Mouse (Mus musculus) lung, postnatal 4 days (tissue): Measurements from ENCODE around the gene Mmd.
"Not testable (repeated sequence)": the region's sequence is repeated elsewhere in the genome, so short reads cannot be mapped to it uniquely, and the experiment has no call there.

ENCODE experiments used
- DNase-seq, 2 experiments: peaks; one replicate each; pipeline ENCODE4 v3.0.0; 2021

Mmd gene

GRCm38 (mm10) chr11:90250189-90250588, 933 bp downstream of the Mmd start:
- no peak for DNase-seq

DNA sequence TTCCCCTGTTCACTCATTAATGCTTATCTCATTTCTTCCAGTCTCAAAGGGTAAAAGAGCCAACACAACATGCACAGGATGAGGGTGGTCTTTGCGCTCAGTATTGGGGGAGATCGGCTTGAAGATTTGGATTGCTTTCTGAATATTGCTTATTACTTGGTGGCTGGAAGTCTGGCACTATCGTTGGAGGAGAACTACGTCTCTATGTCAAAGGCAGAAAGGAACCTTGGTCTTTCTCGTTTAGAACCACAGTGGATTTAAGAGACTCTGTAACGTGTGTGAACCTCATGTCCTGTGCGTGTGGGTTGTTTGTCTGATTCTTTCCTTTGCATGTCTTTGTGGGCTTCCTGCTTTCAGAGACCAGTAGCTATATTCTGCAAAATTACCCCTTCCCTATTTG, 1.5 kb downstream of the Mmd start:
- no peak for DNase-seq

GRCm38 (mm10) chr11:90251923-90252322, 2.7 kb downstream of the Mmd start:
- no peak for DNase-seq

- DNase-seq = peak in 1 of 2 experiments; percentile 12
These were observed 3.1 kb downstream of the Mmd start for GRCm38 (mm10) chr11:90252366-90252765.

GRCm38 (mm10) chr11:90254536-90254935, 5.3 kb downstream of the Mmd start:
- DNase-seq = no peak

- no peak for DNase-seq
These were observed 6.4 kb downstream of the Mmd start for GRCm38 (mm10) chr11:90255687-90256086.

DNA sequence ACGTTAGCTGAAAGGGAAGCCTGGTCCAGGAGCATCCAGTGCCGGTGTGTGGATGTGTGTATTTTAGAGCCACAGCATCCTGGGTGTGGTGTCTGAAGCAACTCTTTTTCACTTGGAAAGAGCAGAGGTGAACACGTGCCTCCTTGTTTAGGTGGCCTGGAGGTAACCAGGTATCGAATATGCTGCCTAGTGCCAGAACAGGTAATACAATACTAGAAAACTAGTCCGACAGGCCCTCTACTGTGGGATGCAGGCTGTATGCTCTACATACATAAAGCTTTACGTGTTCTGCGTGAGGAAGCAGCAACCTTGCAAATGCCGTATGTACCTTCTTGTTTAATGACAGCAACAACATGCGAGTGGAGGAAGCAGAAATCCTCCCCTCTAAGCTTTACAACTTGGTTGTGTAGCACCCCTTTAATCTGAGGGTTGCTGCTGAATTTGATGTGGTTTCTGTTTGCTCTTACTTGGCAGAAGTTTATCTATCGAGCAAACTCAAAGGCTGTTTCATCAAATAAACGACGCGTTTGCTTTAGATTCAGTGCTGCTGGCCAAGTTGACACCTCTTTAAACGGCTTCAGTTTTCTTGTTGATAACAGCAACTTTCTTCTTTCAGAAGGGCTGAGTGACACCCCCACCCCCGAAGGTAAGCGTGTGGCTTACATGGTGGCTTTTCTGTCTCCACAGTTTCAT, 7.7 kb downstream of the Mmd start:
- DNase-seq = no peak

DNA sequence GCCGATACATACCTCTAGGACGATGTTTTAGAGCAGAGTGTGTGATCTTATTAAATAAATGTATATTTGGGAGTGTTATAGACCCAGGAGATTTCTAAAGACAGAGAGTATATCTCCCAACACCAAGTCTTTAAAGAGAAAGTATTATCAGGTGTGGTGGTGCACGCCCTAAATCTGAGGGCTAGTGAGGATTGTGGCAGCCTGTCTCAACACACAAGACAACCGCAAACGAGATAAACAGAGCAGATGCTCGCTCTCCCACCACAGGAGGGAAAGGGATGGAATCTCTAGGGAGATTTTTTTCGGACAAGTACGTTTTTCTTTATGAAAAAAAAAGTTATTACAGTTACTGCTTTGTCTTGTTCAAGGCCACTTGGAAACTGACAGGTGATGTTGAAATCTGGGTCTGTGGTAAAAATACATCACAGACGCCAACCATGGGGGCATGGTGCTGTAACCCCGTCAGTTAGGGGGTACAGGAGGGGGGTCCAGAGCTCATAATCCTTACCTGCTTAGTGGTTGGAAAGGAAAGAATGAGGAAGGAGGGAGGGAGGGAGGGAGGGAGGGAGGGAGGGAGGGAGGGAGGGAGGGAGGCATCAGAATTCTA, 9.2 kb downstream of the Mmd start:
- no peak for DNase-seq

GRCm38 (mm10) chr11:90259071-90259470, 9.8 kb downstream of the Mmd start:
- peak; percentile 40 to 81 for DNase-seq

GRCm38 (mm10) chr11:90259826-90260225, 10.6 kb downstream of the Mmd start:
- DNase-seq = no peak

GRCm38 (mm10) chr11:90264180-90264579, 14.9 kb downstream of the Mmd start:
- no peak for DNase-seq

DNA sequence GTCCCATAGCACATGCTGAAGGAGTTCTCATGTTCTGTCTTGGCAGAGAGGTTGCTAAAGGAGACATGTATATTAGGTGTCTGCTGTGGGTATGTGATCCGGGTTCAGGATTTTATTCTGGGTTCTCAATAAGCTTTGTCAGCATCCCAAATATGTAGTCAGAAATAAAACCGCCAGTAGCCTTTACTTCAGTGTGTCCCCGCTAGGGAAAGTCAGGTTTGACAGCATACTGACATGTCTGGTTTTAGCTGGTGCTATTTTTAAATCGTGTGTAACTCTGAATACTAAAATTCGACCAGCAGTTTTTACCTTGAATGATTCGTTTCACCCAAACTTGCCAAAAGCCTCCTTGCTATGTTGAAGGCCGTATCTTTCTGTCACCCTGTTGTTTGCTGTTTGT, 16.3 kb downstream of the Mmd start:
- DNase-seq = no peak

DNA sequence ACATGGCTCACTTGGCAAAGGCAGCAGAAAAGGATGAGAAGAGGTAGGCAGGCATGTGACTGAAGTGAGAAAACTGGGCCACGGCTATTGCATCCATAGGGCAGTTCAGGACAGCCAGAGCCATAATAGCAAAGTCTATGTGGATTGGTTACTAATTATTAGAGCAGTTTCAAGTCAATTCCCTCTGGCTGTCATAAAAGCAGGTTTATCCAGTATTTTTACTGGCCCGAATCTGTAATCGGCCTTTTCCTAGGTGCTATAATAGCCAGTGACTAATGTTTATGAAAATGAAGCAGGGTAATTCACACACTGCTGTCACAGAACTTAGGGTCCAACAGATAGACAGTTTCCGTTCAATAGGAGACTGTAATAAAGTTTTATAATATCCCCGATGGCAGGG, 19.7 kb downstream of the Mmd start:
- no peak for DNase-seq

DNA sequence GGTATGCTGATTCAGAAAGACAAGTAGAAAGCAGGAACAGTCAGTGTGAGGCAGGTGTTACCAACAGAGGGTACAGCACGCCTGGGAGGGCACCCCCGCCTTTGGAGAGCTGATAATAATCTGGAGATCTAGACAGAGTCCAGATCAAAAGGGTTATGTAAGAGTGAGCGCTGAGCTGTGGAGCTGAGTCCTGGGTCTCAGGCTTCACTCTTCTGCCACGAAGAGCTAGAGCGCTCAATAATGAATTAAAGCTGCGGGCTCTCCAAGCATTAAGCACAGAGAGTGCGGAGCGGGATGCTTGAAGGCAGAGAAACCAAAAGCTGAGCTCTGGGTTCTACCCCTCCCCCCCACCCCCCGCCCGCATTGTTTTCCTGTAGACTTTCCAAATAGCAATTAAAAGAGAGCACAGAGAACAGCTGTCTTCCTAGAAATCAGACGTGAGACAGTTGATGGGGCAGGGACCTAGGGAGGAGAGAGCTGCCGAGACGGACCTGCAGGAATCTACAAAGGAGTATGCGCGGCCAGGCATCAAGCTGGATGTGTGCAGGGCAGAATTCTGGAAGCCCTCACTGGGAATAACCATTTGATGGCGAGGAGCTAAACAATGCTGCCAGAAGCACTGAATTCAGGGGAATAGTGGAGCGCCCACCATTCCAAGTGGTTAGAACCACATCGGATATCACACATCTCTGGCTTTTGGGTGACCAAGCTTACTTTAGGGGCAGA, 20.3 kb downstream of the Mmd start:
- DNase-seq = no peak

GRCm38 (mm10) chr11:90270132-90270877, 21.0 kb downstream of the Mmd start:
- DNase-seq = no peak

GRCm38 (mm10) chr11:90274187-90274586, 24.9 kb downstream of the Mmd start:
- DNase-seq = no peak

- DNase-seq = peak in 1 of 2 experiments; percentile 32
These were observed 26.4 kb downstream of the Mmd start for GRCm38 (mm10) chr11:90275663-90276062.

GRCm38 (mm10) chr11:90276150-90276549, 26.9 kb downstream of the Mmd start:
- DNase-seq = no peak

GRCm38 (mm10) chr11:90276561-90276960, 27.3 kb downstream of the Mmd start:
- no peak for DNase-seq

- no peak for DNase-seq
These were observed 30.8 kb downstream of the Mmd start for GRCm38 (mm10) chr11:90280069-90280468.

GRCm38 (mm10) chr11:90281943-90282342, 32.7 kb downstream of the Mmd start:
- DNase-seq = not testable (repeated sequence)

DNA sequence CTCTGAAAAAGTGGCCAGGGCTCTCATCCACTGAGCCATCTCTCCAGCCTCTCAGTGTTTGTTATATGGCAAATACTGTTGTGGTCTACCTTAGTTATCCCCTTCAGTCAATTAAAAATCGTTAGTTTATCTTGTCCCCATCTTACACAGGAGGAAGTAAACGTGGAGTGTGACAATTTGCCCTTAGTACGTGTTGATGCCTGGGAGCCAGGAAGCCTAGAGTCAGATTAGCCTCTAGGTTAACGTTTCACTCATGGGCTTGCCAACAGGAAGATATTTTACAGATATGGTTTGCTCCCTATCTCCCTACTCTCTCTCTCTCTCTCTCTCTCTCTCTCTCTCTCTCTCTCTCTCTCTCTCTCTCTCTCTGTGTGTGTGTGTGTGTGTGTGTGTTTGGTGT, 33.9 kb downstream of the Mmd start:
- DNase-seq = no peak

DNA sequence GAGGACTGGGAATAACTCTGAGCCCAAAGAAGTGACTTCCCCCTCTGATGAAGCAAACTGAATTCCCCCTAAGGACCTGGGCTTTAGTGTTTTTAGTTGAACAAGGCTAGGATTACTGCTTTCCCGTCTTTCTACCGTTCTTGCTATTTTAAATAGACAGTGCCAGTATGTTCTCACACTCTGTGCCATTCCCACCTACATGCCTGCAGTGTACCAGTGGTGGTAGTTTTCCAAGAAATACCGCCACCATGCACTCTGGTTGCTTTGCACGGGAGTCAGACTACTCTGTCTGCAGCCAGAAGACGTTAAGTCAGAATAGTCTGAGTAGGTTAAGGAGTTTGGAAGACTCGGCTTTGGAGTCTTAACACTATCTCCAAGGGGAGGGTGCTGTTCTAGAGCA, 34.3 kb downstream of the Mmd start:
- DNase-seq = no peak
